ENCODE assay signal across 34 mouse cellular contexts in the genomic region with DNA sequence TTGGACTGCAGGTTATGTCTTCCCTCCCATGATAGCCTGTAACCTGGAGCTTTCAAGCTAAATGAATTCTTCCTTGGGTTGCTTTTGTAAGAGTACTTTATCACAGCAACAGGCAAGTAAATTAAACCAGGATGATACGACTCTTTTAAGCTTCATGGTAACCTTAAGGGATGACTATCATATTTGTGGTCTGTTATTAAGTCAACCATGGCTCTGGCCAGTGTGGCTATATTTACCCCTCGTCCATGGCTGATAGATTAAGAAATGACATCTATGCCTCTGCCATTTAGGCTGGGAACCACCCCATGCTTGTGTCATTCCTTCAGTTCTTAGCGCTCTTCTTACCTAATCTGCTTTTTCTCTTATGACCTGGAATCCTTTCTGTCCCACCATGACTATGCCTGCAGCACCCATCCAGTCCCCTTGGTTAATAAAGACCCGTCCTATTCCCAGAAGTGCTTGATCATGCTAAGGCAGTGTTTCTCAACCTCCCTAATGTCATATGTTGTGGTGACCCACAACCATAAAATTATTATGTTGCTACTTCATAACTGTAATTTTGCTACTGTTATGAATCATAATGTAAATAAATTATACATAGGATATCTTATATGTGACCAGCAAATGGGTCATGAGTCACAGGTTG.
"Had no signal": no experiment of that assay in that cellular context is flagged by ENCODE, and none has a peak within 500 bp of the region (broad histone marks: within the 10 kb centered on the region; RNA-seq: fewer than 3 reads in every experiment).

No protein-coding gene starts in this region.

- H3K4me3 ChIP-seq: heart, embryonic 10.5 days; heart, embryonic 12.5 days; heart, embryonic 13.5 days; heart, embryonic 15.5 days; hindbrain, embryonic 10.5 days; hindbrain, embryonic 12.5 days; hindbrain, embryonic 13.5 days; hindbrain, embryonic 15.5 days; intestine, embryonic 15.5 days; kidney, embryonic 15.5 days; layer of hippocampus, adult 2 months; left cerebral cortex, adult 2 months had no signal

- H3K9ac ChIP-seq: heart, embryonic 12.5 days; heart, embryonic 13.5 days; heart, embryonic 15.5 days; hindbrain, embryonic 12.5 days; hindbrain, embryonic 13.5 days; hindbrain, embryonic 14.5 days; hindbrain, embryonic 15.5 days; intestine, embryonic 15.5 days; kidney, embryonic 15.5 days had no signal

- H3K36me3 ChIP-seq: heart, embryonic 10.5 days; heart, embryonic 12.5 days; heart, embryonic 13.5 days; heart, embryonic 15.5 days; hindbrain, embryonic 10.5 days; hindbrain, embryonic 12.5 days; hindbrain, embryonic 13.5 days; hindbrain, embryonic 15.5 days; intestine, embryonic 15.5 days; kidney, embryonic 15.5 days had no signal

- H3K4me2 ChIP-seq: heart, embryonic 11.5 days; heart, embryonic 12.5 days; heart, embryonic 13.5 days; heart, embryonic 15.5 days; hindbrain, embryonic 12.5 days; hindbrain, embryonic 13.5 days; hindbrain, embryonic 14.5 days; hindbrain, embryonic 15.5 days; intestine, embryonic 15.5 days; kidney, embryonic 15.5 days had no signal

- H3K27me3 ChIP-seq: heart, embryonic 12.5 days; heart, embryonic 13.5 days; heart, embryonic 15.5 days; hindbrain, embryonic 12.5 days; hindbrain, embryonic 13.5 days; hindbrain, embryonic 15.5 days; intestine, embryonic 15.5 days; kidney, embryonic 15.5 days had no signal

- DNase-seq: heart, postnatal 10 days; heart, postnatal 14 days; heart, postnatal 36 days; heart, postnatal 4 days; kidney, adult 18-20 months; kidney, adult 2 months; kidney, adult 8-10 months; kidney, adult 9 months; kidney, postnatal 14 days; kidney, postnatal 25 days; kidney, postnatal 36 days; kidney, postnatal 4 days; layer of hippocampus, adult 9-11 months; layer of hippocampus, postnatal 36 days had no signal

- ATAC-seq: hindbrain, embryonic 16.5 days; hindbrain, postnatal 0 days; inflammation-experienced regulatory T-cells, adult 6 months; intestine, embryonic 15.5 days; intestine, embryonic 16.5 days; intestine, postnatal 0 days had no signal

- H3K4me1 ChIP-seq: heart, embryonic 10.5 days; heart, embryonic 12.5 days; heart, embryonic 13.5 days; heart, embryonic 15.5 days; hindbrain, embryonic 10.5 days; hindbrain, embryonic 12.5 days; hindbrain, embryonic 13.5 days; hindbrain, embryonic 15.5 days; intestine, embryonic 15.5 days; kidney, embryonic 15.5 days had no signal

- H3K9me3 ChIP-seq: heart, embryonic 10.5 days; heart, embryonic 12.5 days; heart, embryonic 13.5 days; heart, embryonic 15.5 days; hindbrain, embryonic 10.5 days; hindbrain, embryonic 12.5 days; hindbrain, embryonic 13.5 days; hindbrain, embryonic 15.5 days; intestine, embryonic 15.5 days; kidney, embryonic 15.5 days had no signal

- H3K27ac ChIP-seq: heart, embryonic 10.5 days; heart, embryonic 13.5 days; heart, embryonic 15.5 days; hindbrain, embryonic 10.5 days; hindbrain, embryonic 12.5 days; hindbrain, embryonic 13.5 days; hindbrain, embryonic 14.5 days; hindbrain, embryonic 15.5 days; hindbrain, postnatal 0 days; intestine, embryonic 15.5 days; kidney, embryonic 15.5 days; kidney, postnatal 0 days; layer of hippocampus, adult 2 months; left cerebral cortex, adult 2 months had no signal
